Mouse (Mus musculus): ENCODE measurements around the gene Gata2.

DNA sequence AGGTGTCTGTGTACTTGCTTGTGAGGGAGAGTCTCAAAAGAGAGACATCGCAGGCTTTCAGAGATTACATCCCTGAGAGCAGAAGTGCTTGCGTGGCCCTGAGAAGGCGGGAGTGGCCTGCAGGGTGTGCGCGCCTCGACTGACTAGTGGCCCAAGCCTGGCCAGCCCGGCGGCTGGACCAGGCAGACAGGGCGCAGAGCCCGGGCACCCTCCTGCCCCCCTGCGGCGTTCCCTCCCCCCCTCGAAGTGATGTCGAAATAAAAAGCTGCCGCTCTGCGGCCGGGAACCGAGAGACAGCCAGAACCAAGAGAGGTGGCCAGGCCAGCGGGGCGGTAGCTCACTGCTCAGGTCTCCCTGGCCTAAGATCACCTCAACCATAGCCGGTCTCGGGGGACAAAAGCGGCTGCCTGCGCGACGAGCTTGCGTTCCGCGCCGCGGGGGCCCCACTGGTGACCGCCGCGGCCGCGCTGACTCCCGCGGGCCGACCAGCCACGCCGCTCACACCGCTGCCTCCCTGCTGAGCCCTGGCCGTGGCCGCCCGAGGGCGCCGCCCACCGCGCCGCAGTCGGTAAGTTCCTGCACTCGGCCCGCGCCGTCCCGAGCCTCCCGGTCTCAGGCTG is at the start of gene Gata2:
- TF ChIP-seq POLR2A (IDR thresholded peaks at IDR 0.05; ENCODE audit: control insufficient read depth, extremely low read depth, insufficient read depth, low read length, poor library complexity) (no peak), CTCF (IDR thresholded peaks at IDR 0.05; ENCODE audit: borderline replicate concordance, control insufficient read depth, extremely low read depth, insufficient read depth, low read length, poor library complexity) (no peak)
